Mouse (Mus musculus) hindbrain, embryonic 15.5 days (tissue): Measurements from ENCODE around the gene Ang. TPM values are rescaled to one million over a fixed set of nuclear protein-coding genes. Genes with fewer than 3 reads are reported as not detected.

Experiments used
- polyA plus RNA-seq: library from polyadenylated mRNA; unstranded; fragments of >200 nt; fragmentation: Nextera tagmentation; extraction: Ambion mirVana; gene quantifications from 2 replicates; pipeline ENCODE4 v1.2.1, GENCODE M21; 2015

Ang gene
- polyA plus RNA-seq, 1 experiment from 2014 or later = 5.0 TPM

Other genes starting within 250 kb of the Ang start
- gene Tep1, start 220.6 kb upstream of the Ang start, polyA plus RNA-seq = 2.0 and 2.9 TPM in 2 replicates
- gene Klhl33, start 193.6 kb upstream of the Ang start, polyA plus RNA-seq = 3.1 and 3.3 TPM in 2 replicates
- gene Osgep, start 166.3 kb upstream of the Ang start, polyA plus RNA-seq = 110 and 111 TPM in 2 replicates
- gene Apex1, start 166.2 kb upstream of the Ang start, polyA plus RNA-seq = 172 and 178 TPM in 2 replicates
- 92.4 and 107 TPM in 2 replicates for gene Pip4p1, start 160.3 kb upstream of the Ang start, polyA plus RNA-seq
- gene Pnp, start 160.1 kb upstream of the Ang start, polyA plus RNA-seq = 22.1 and 25.5 TPM in 2 replicates
- not detected in 2 replicates for gene Gm49342, start 146.6 kb upstream of the Ang start, polyA plus RNA-seq
- 0.79 and 0.82 TPM in 2 replicates for gene Pnp2, start 135.2 kb upstream of the Ang start, polyA plus RNA-seq
- not detected in 2 replicates for gene Rnase10, start 83.4 kb upstream of the Ang start, polyA plus RNA-seq
- gene Rnase9, start 49.3 kb upstream of the Ang start, polyA plus RNA-seq = not detected in 2 replicates
- not detected in 2 replicates for gene Rnase11, start 41.0 kb upstream of the Ang start, polyA plus RNA-seq
- not detected in 2 replicates for gene Rnase12, start 33.5 kb upstream of the Ang start, polyA plus RNA-seq
- 0.05 and 0.08 TPM in 2 replicates for gene Olfr750, start 16.7 kb upstream of the Ang start, polyA plus RNA-seq
- gene Rnase4, start 73 bp upstream of the Ang start, polyA plus RNA-seq = 16.4 and 17.6 TPM in 2 replicates
- not detected in 2 replicates for gene Eddm3b, start 23.3 kb downstream of the Ang start, polyA plus RNA-seq
- 0.84 and 1.4 TPM in 2 replicates for gene Rnase6, start 32.8 kb downstream of the Ang start, polyA plus RNA-seq
- gene Rnase1, start 55.6 kb downstream of the Ang start, polyA plus RNA-seq = 0.54 and 0.96 TPM in 2 replicates
- not detected in 2 replicates for gene Rnase2b, start 71.1 kb downstream of the Ang start, polyA plus RNA-seq
- gene Ang2, start 108.0 kb downstream of the Ang start, polyA plus RNA-seq = not detected in 2 replicates
- not detected in 2 replicates for gene Ear14, start 112.2 kb downstream of the Ang start, polyA plus RNA-seq
- gene Rnase2a, start 165.0 kb downstream of the Ang start, polyA plus RNA-seq = not detected in 2 replicates